Mouse (Mus musculus) heart, embryonic 11.5 days (tissue): Measurements from ENCODE around the gene Mark4. TPM values are rescaled to one million over a fixed set of nuclear protein-coding genes. Genes with fewer than 3 reads are reported as not detected.

Source experiments
- ATAC-seq: fragments of 200-750 bp; cut with Nextera tagmentation; replicated peaks from 2 replicates; pipeline ENCODE4 v1.8.0; 2017; ENCODE audit warnings: moderate library complexity; ENCODE audit not compliant: insufficient number of reproducible peaks, low FRiP score, low TSS enrichment
- H3K27ac ChIP-seq: fragments of 300-500 bp; sonication (generic); 2 replicates; pipeline ENCODE4 v1.5.1; 2014; ENCODE audit warnings: mild to moderate bottlenecking, low read depth, low read length
- H3K27me3 ChIP-seq: fragments of 300-500 bp; sonication (generic); 2 replicates; pipeline ENCODE4 v1.6.1; 2014; ENCODE audit warnings: mild to moderate bottlenecking, low read length, mixed read lengths; ENCODE audit not compliant: control insufficient read depth, insufficient read depth
- H3K36me3 ChIP-seq: fragments of 300-500 bp; sonication (generic); 2 replicates; pipeline ENCODE4 v1.6.1; 2014; ENCODE audit warnings: mild to moderate bottlenecking, low read length, moderate library complexity, mixed read lengths; ENCODE audit not compliant: control insufficient read depth, insufficient read depth
- H3K4me1 ChIP-seq: fragments of 300-500 bp; sonication (generic); 2 replicates; pipeline ENCODE4 v1.6.1; 2014; ENCODE audit warnings: low read length; ENCODE audit not compliant: control insufficient read depth, insufficient read depth
- H3K4me2 ChIP-seq: fragments of 300-500 bp; sonication (generic); 2 replicates; pipeline ENCODE4 v1.6.1; 2014; ENCODE audit warnings: mild to moderate bottlenecking, moderate library complexity
- H3K4me3 ChIP-seq: fragments of 300-500 bp; sonication (generic); 2 replicates; pipeline ENCODE4 v1.5.1; 2014; ENCODE audit warnings: low read depth, low read length
- H3K9ac ChIP-seq: fragments of 300-500 bp; sonication (generic); 2 replicates; pipeline ENCODE4 v1.6.1; 2014; ENCODE audit warnings: mild to moderate bottlenecking, low read depth, low read length, moderate library complexity
- H3K9me3 ChIP-seq: fragments of 300-500 bp; sonication (generic); replicated peaks from 2 replicates; pipeline ENCODE4 v1.6.1; 2016; ENCODE audit warnings: low read length; ENCODE audit not compliant: control insufficient read depth
- WGBS: fragments of 180-500 bp; shearing (Covaris S2); extraction: QIAGEN DNeasy Blood & Tissue Kit; methylation state at CpG from one replicate; pipeline ENCODE4 v1.1.7; 2014; ENCODE audit not compliant: insufficient replicate concordance; 5-methylcytosine and 5-hydroxymethylcytosine counted together
- polyA plus RNA-seq: library from polyadenylated mRNA; unstranded; fragments of >200 nt; fragmentation: Nextera tagmentation; extraction: Ambion mirVana; gene quantifications from 2 replicates; pipeline ENCODE4 v1.2.1, GENCODE M21; 2014

Gene Mark4
- polyA plus RNA-seq, 1 experiment from 2014 or later, result 9.7 TPM

GRCm38 (mm10) chr7:19496214-19496555 is 37.6 kb upstream of the Mark4 start:
- H3K4me3 ChIP-seq, result no peak overlapping the region
- no peaks in the 10 kb centered on the region for H3K9me3 ChIP-seq
- no peak for ATAC-seq
- no peaks in the 10 kb centered on the region for H3K36me3 ChIP-seq
- H3K4me2 ChIP-seq, result no peak overlapping the region
- no peak overlapping the region for H3K27ac ChIP-seq
- WGBS, result 73% methylated on average over 5 of the region's 5 CpGs
- peaks cover 14% of the 10 kb centered on the region for H3K27me3 ChIP-seq
- H3K4me1 ChIP-seq, result 0 out of 2 replicates have a peak, but pooled peaks cover 3% of the 10 kb centered on the region
- H3K9ac ChIP-seq, result no peak overlapping the region

GRCm38 (mm10) chr7:19495521-19496213 is 37.0 kb upstream of the Mark4 start:
- Histone ChIP-seq H3K27ac (no peak overlapping the region), H3K4me3 (no peak overlapping the region), H3K27me3 (peaks cover 19% of the 10 kb centered on the region), H3K9me3 (no peaks in the 10 kb centered on the region), H3K4me1 (0 out of 2 replicates have a peak, but pooled peaks cover 3% of the 10 kb centered on the region), H3K36me3 (no peaks in the 10 kb centered on the region; the same call in 1 of the 2 replicates), H3K9ac (no peak overlapping the region), H3K4me2 (no peak overlapping the region)
- no peak for ATAC-seq
- 54% methylated on average over 20 of the region's 20 CpGs for WGBS

- no peak for ATAC-seq
- Histone ChIP-seq H3K4me3 (no peak overlapping the region), H3K27me3 (peaks cover 26% of the 10 kb centered on the region), H3K27ac (no peak overlapping the region), H3K4me2 (no peak overlapping the region), H3K9ac (no peak overlapping the region), H3K9me3 (no peaks in the 10 kb centered on the region), H3K4me1 (0 out of 2 replicates have a peak, but pooled peaks cover 3% of the 10 kb centered on the region), H3K36me3 (no peaks in the 10 kb centered on the region; the same call in 1 of the 2 replicates)
- WGBS, result 81% methylated on average over 25 of the region's 25 CpGs
These were observed 36.3 kb upstream of the Mark4 start for GRCm38 (mm10) chr7:19494751-19495474.

- peaks cover 48% of the 10 kb centered on the region for H3K27me3 ChIP-seq
- H3K4me3 ChIP-seq, result peak overlapping the region; percentile 23; the same call in 1 of the 2 replicates
- H3K36me3 ChIP-seq, result no peaks in the 10 kb centered on the region; the same call in 1 of the 2 replicates
- WGBS, result 4% methylated on average over 26 of the region's 26 CpGs
- ATAC-seq, result 0 out of 2 replicates have a peak, but pooled peaks have one; percentile 17
- peak overlapping the region; percentile 64 for H3K9ac ChIP-seq
- no peaks in the 10 kb centered on the region for H3K9me3 ChIP-seq
- H3K27ac ChIP-seq, result no peak overlapping the region
- peak overlapping the region; percentile 66 for H3K4me2 ChIP-seq
- H3K4me1 ChIP-seq, result 0 out of 2 replicates have a peak, but pooled peaks cover 3% of the 10 kb centered on the region
These were observed 33.1 kb upstream of the Mark4 start for GRCm38 (mm10) chr7:19491731-19492130.

GRCm38 (mm10) chr7:19489525-19489924 is 30.9 kb upstream of the Mark4 start:
- Histone ChIP-seq H3K9ac (no peak overlapping the region), H3K4me3 (peak overlapping the region; percentile 21)
- ATAC-seq, result no peak

GRCm38 (mm10) chr7:19486549-19486948 is 27.9 kb upstream of the Mark4 start:
- H3K9ac ChIP-seq, result no peak overlapping the region
- H3K27ac ChIP-seq, result no peak overlapping the region
- 62% methylated on average over 7 of the region's 7 CpGs for WGBS
- peaks cover 38% of the 10 kb centered on the region for H3K27me3 ChIP-seq
- H3K9me3 ChIP-seq, result no peaks in the 10 kb centered on the region
- H3K4me2 ChIP-seq, result no peak overlapping the region
- ATAC-seq, result no peak
- 0 out of 2 replicates have a peak, but pooled peaks cover under 1% of the 10 kb centered on the region for H3K4me1 ChIP-seq
- no peaks in the 10 kb centered on the region; the same call in 1 of the 2 replicates for H3K36me3 ChIP-seq
- no peak overlapping the region for H3K4me3 ChIP-seq

More at GRCm38 (mm10) chr7:19489525-19489924, 30.9 kb upstream of the Mark4 start:
- Histone ChIP-seq H3K27ac (no peak overlapping the region), H3K9me3 (no peaks in the 10 kb centered on the region), H3K4me2 (peak overlapping the region; percentile 37), H3K36me3 (no peaks in the 10 kb centered on the region; the same call in 1 of the 2 replicates), H3K4me1 (0 out of 2 replicates have a peak, but pooled peaks cover 3% of the 10 kb centered on the region), H3K27me3 (peaks cover 45% of the 10 kb centered on the region)
- 19% methylated on average over 31 of the region's 31 CpGs for whole genome bisulfite sequencing

GRCm38 (mm10) chr7:19485488-19485887 is 26.9 kb upstream of the Mark4 start:
- 78% methylated on average over 1 of the region's 1 CpGs for WGBS
- ATAC-seq, result no peak

GRCm38 (mm10) chr7:19483281-19483680 is 24.7 kb upstream of the Mark4 start:
- Histone ChIP-seq H3K4me1 (no peaks in the 10 kb centered on the region), H3K4me2 (no peak overlapping the region), H3K4me3 (no peak overlapping the region), H3K9ac (no peak overlapping the region), H3K36me3 (no peaks in the 10 kb centered on the region), H3K27ac (no peak overlapping the region), H3K9me3 (no peaks in the 10 kb centered on the region), H3K27me3 (peaks cover 6% of the 10 kb centered on the region)
- WGBS, result 77% methylated on average over 8 of the region's 8 CpGs
- ATAC-seq, result no peak

More at GRCm38 (mm10) chr7:19485488-19485887, 26.9 kb upstream of the Mark4 start:
- H3K9me3 ChIP-seq, result no peaks in the 10 kb centered on the region
- no peak overlapping the region for H3K27ac ChIP-seq
- H3K4me3 ChIP-seq, result no peak overlapping the region
- H3K36me3 ChIP-seq, result no peaks in the 10 kb centered on the region
- H3K4me2 ChIP-seq, result no peak overlapping the region
- H3K4me1 ChIP-seq, result no peaks in the 10 kb centered on the region
- peaks cover 27% of the 10 kb centered on the region for H3K27me3 ChIP-seq
- H3K9ac ChIP-seq, result no peak overlapping the region
